Mouse (Mus musculus) ES-E14 (cell line): ENCODE results near the gene Phactr2.

Experiments
- CHD2 ChIP-seq: IDR thresholded peaks from 2 replicates; pipeline ENCODE4 v1.6.1; 2014; ENCODE audit warnings: mild to moderate bottlenecking, low read depth, low read length, inconsistent platforms
- HCFC1 ChIP-seq: IDR thresholded peaks from 2 replicates; pipeline ENCODE4 v1.6.1; 2012; ENCODE audit warnings: low read length, inconsistent platforms, borderline replicate concordance; ENCODE audit not compliant: insufficient read depth
- ZC3H11A ChIP-seq: IDR thresholded peaks from 2 replicates; pipeline ENCODE4 v1.6.1; 2012; ENCODE audit warnings: low read depth, mild to moderate bottlenecking, inconsistent platforms, low read length, borderline replicate concordance
- ZNF384 ChIP-seq: IDR thresholded peaks from 2 replicates; pipeline ENCODE4 v1.6.1; 2012; ENCODE audit warnings: low read depth, low read length, inconsistent platforms

DNA sequence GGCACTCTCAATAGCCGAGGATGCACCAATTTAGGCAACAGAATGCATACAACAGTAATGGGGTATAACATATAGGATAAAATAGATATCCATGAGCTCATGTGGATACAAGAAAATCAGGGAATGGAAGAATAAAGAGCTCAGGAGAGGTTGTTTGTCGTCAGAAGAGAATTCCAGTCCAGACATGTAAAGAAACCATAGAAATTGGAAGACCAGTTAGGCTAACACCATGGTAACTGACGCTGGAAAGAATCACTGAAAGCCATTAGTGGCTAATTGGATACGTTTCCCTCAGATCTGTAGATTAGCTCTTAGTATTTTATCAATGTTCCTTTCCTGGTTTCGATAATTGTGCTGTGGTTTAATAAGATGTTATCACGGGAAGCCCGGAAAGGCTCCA lies 41.2 kb downstream of the Phactr2 start:
- no peak for TF ChIP-seq ZNF384
- no peak for TF ChIP-seq HCFC1
- no peak for TF ChIP-seq ZC3H11A
- no peak for TF ChIP-seq CHD2
